Mouse (Mus musculus) testis, adult 2 months (tissue): ENCODE data around the gene Ifnl3.

Source experiments
- CTCF ChIP-seq: fragments of 200-500 bp; IDR thresholded peaks from 2 replicates; pipeline ENCODE4 v1.5.1; 2012; ENCODE audit warnings: low read depth, mild to moderate bottlenecking, inconsistent platforms, low read length, moderate library complexity; ENCODE audit not compliant: control insufficient read depth, insufficient read depth, insufficient replicate concordance
- POLR2A ChIP-seq: fragments of 200-500 bp; IDR thresholded peaks from 2 replicates; pipeline ENCODE4 v1.6.1; 2012; ENCODE audit warnings: low read depth, mild to moderate bottlenecking, inconsistent platforms, low read length, moderate library complexity; ENCODE audit not compliant: control insufficient read depth

DNA sequence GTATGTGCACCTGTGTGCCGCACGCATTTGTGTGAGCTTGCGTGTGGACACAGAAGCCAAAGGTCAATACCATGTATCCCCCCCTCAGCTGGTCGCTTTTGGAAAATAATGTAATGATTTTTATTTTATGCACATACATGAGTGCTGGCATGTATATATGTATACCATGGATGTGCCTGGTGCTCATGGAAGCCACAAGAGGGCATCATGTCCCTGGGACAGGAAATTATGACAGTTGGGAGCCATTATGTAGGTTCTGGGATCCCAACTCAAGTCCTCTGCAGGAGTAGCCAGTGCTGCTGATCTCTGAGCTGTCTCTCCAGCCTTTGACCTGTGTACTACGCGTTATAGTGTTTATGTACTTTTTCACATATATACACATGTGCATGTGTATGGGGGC lies 46.4 kb upstream of the Ifnl3 start:
- TF ChIP-seq CTCF, result no peak
- TF ChIP-seq POLR2A, result no peak
